Mouse (Mus musculus) bone marrow, adult 2 months (tissue): ENCODE measurements at regions not wholly inside any gene's neighbourhood (a gene's known extent, or its start where the extent isn't known, plus 50 kb on each side); places are given as distances from the start of the nearest gene placed in this dataset.

ENCODE experiments used
- H3K27ac ChIP-seq: fragments of 200-500 bp; 2 replicates; pipeline ENCODE4 v1.5.1; 2012; ENCODE audit warnings: low read depth, mild to moderate bottlenecking, control low read depth, inconsistent platforms, low read length; ENCODE audit not compliant: control insufficient read depth, poor library complexity, insufficient read depth
- H3K4me1 ChIP-seq: fragments of 200-500 bp; 2 replicates; pipeline ENCODE4 v1.6.1; 2011; ENCODE audit warnings: low read length; ENCODE audit not compliant: control insufficient read depth, insufficient read depth
- H3K4me3 ChIP-seq: fragments of 200-500 bp; replicated peaks from 2 replicates; pipeline ENCODE3; 2011; ENCODE audit warnings: mild to moderate bottlenecking, low read depth, low read length, control low read depth; ENCODE audit not compliant: control insufficient read depth
- CTCF ChIP-seq: fragments of 200-500 bp; IDR thresholded peaks from 2 replicates; pipeline ENCODE4 v1.5.1; 2011; ENCODE audit warnings: low read length, control low read depth; ENCODE audit not compliant: control insufficient read depth, insufficient read depth
- POLR2A ChIP-seq: fragments of 200-500 bp; IDR thresholded peaks from 2 replicates; pipeline ENCODE4 v1.6.1; 2011; ENCODE audit warnings: low read depth, mild to moderate bottlenecking, control low read depth, low read length, borderline replicate concordance; ENCODE audit not compliant: control insufficient read depth
- WGBS: fragments of 180-500 bp; shearing (Covaris S2); methylation state at CpG from one replicate; pipeline ENCODE4 v1.1.7; 2018; 5-methylcytosine and 5-hydroxymethylcytosine counted together

GRCm38 (mm10) chr19:15583782-15584693, 363.1 kb downstream of the Psat1 start:
- no peak overlapping the region for H3K4me3 ChIP-seq
- no peaks in the 10 kb centered on the region for H3K4me1 ChIP-seq
- no peak overlapping the region for H3K27ac ChIP-seq
- TF ChIP-seq CTCF = no peak
- no peak for TF ChIP-seq POLR2A
- WGBS = 76% methylated on average over 15 of the region's 15 CpGs

- Histone ChIP-seq H3K4me1 (no peaks in the 10 kb centered on the region), H3K4me3 (no peak overlapping the region), H3K27ac (no peak overlapping the region)
- no peak for TF ChIP-seq CTCF
- no peak for TF ChIP-seq POLR2A
- 81% methylated on average over 8 of the region's 8 CpGs for WGBS
Observed at GRCm38 (mm10) chr19:15583106-15583781, 363.9 kb downstream of the Psat1 start.

GRCm38 (mm10) chr19:15571204-15571603, 375.9 kb downstream of the Psat1 start:
- Histone ChIP-seq H3K27ac (no peak overlapping the region), H3K4me3 (no peak overlapping the region), H3K4me1 (no peaks in the 10 kb centered on the region)
- WGBS = 79% methylated on average over 9 of the region's 9 CpGs
- TF ChIP-seq POLR2A (no peak), CTCF (no peak)

- H3K4me3 ChIP-seq = no peak overlapping the region
- H3K27ac ChIP-seq = no peak overlapping the region
- H3K4me1 ChIP-seq = no peaks in the 10 kb centered on the region
- TF ChIP-seq CTCF (no peak), POLR2A (no peak)
- WGBS = 79% methylated on average over 5 of the region's 5 CpGs
Observed at GRCm38 (mm10) chr19:15561511-15561910, 385.6 kb downstream of the Psat1 start.

GRCm38 (mm10) chr19:15553953-15554352, 393.2 kb downstream of the Psat1 start:
- H3K4me3 ChIP-seq = no peak overlapping the region
- no peak overlapping the region for H3K27ac ChIP-seq
- TF ChIP-seq POLR2A = no peak
- TF ChIP-seq CTCF = no peak
- no peaks in the 10 kb centered on the region for H3K4me1 ChIP-seq
- WGBS = 80% methylated on average over 8 of the region's 8 CpGs

- H3K4me3 ChIP-seq = no peak overlapping the region
- no peak overlapping the region for H3K27ac ChIP-seq
- TF ChIP-seq CTCF (no peak), POLR2A (no peak)
- 29% methylated on average over 3 of the region's 3 CpGs for WGBS
- H3K4me1 ChIP-seq = no peaks in the 10 kb centered on the region
Observed at GRCm38 (mm10) chr19:15517853-15518252, 429.3 kb downstream of the Psat1 start.

GRCm38 (mm10) chr19:15516566-15517305, 430.4 kb downstream of the Psat1 start:
- H3K4me3 ChIP-seq = no peak overlapping the region
- H3K4me1 ChIP-seq = no peaks in the 10 kb centered on the region
- no peak overlapping the region for H3K27ac ChIP-seq
- 53% methylated on average over 17 of the region's 17 CpGs for WGBS
- no peak for TF ChIP-seq POLR2A
- TF ChIP-seq CTCF = no peak

GRCm38 (mm10) chr19:15513197-15513596, 433.9 kb downstream of the Psat1 start:
- TF ChIP-seq POLR2A = no peak
- no peak for TF ChIP-seq CTCF
- Histone ChIP-seq H3K4me3 (no peak overlapping the region), H3K4me1 (no peaks in the 10 kb centered on the region), H3K27ac (no peak overlapping the region)
- WGBS = 55% methylated on average over 4 of the region's 4 CpGs
